Mouse (Mus musculus) CH12.LX (cell line): ENCODE results near the gene Haus2. TPM values are rescaled to one million over a fixed set of nuclear protein-coding genes. Genes with fewer than 3 reads are reported as not detected.
A peak's percentile ranks its signal among the peaks of the same experiment; 100 is the strongest.

ENCODE experiments used
- DNase-seq: peaks from one replicate; pipeline ENCODE4 v3.0.0-alpha.2; 2013; ENCODE audit errors: extremely low read depth
- H3K27ac ChIP-seq: 2 replicates; pipeline ENCODE4 v1.5.1; 2012; ENCODE audit warnings: low read depth, mild to moderate bottlenecking, control low read depth, moderate library complexity; ENCODE audit not compliant: insufficient read depth
- H3K27me3 ChIP-seq: replicated peaks from 2 replicates; pipeline ENCODE3; 2012; ENCODE audit warnings: inconsistent platforms
- H3K36me3 ChIP-seq, 2 experiments: replicated peaks in 1 of 2; 2 replicates each; pipeline versions ENCODE3 to v1.6.1; 2012; ENCODE audit warnings: inconsistent platforms in 1 of 2, low read length in 1 of 2, mild to moderate bottlenecking in 1 of 2, mixed read lengths in 1 of 2, moderate library complexity in 1 of 2; ENCODE audit not compliant: control insufficient read depth in 1 of 2, insufficient read depth in 1 of 2
- H3K4me1 ChIP-seq, 2 experiments: 2 replicates each; pipeline ENCODE4 v1.6.1; 2012; ENCODE audit warnings: inconsistent platforms in 1 of 2, moderate library complexity in 1 of 2; ENCODE audit not compliant: insufficient read depth in 2 of 2, control insufficient read depth in 1 of 2
- H3K4me2 ChIP-seq: 2 replicates; pipeline ENCODE4 v1.6.1; 2012; ENCODE audit warnings: low read depth, mild to moderate bottlenecking, control low read depth; ENCODE audit not compliant: poor library complexity, insufficient read depth, severe bottlenecking
- H3K4me3 ChIP-seq, 3 experiments: fragments of 150-350 bp in 1 of 3; sonication (generic) in 1 of 3; replicated peaks in 1 of 3; 2 replicates each; pipeline versions ENCODE3 to v1.5.1; 2011 to 2012; ENCODE audit warnings: low read depth in 2 of 3, low read length in 2 of 3, mild to moderate bottlenecking in 2 of 3, moderate library complexity in 2 of 3, control low read depth in 1 of 3, improper control_type of control experiment in 1 of 3, inconsistent platforms in 1 of 3, mixed read lengths in 1 of 3; ENCODE audit not compliant: poor library complexity in 1 of 3
- H3K79me2 ChIP-seq: replicated peaks from 2 replicates; pipeline ENCODE4 v1.6.1; 2012; ENCODE audit warnings: mild to moderate bottlenecking, moderate library complexity; ENCODE audit not compliant: control insufficient read depth, poor library complexity, insufficient read depth, severe bottlenecking; ENCODE audit errors: extremely low read depth
- H3K9ac ChIP-seq: 2 replicates; pipeline ENCODE4 v1.6.1; 2012; ENCODE audit warnings: low read depth, mild to moderate bottlenecking, control low read depth, moderate library complexity; ENCODE audit not compliant: insufficient read depth
- H3K9me3 ChIP-seq: replicated peaks from 2 replicates; pipeline ENCODE3; 2012; ENCODE audit warnings: low read length, inconsistent platforms, mixed read lengths
- CHD1 ChIP-seq: IDR thresholded peaks from 2 replicates; pipeline ENCODE4 v1.6.1; 2012; ENCODE audit warnings: low read depth, low read length, improper control_type of control experiment, inconsistent platforms
- CHD2 ChIP-seq: IDR thresholded peaks from 2 replicates; pipeline ENCODE4 v1.6.1; 2011; ENCODE audit warnings: low read length, improper control_type of control experiment
- CTCF ChIP-seq, 2 experiments: IDR thresholded peaks in 1 of 2; conservative IDR thresholded peaks in 1 of 2; 2 replicates each; pipeline ENCODE4 v1.5.1; 2011 to 2012; ENCODE audit warnings: low read depth in 2 of 2, low read length in 2 of 2, improper control_type of control experiment in 1 of 2, inconsistent platforms in 1 of 2, mild to moderate bottlenecking in 1 of 2, moderate library complexity in 1 of 2
- ETS1 ChIP-seq: conservative IDR thresholded peaks from 2 replicates; pipeline ENCODE4 v1.6.1; 2012; ENCODE audit warnings: low read depth, mild to moderate bottlenecking, inconsistent platforms, low read length, improper control_type of control experiment, moderate library complexity
- GABPA ChIP-seq: IDR thresholded peaks from 2 replicates; pipeline ENCODE4 v1.6.1; 2012; ENCODE audit warnings: low read depth, low read length, improper control_type of control experiment, inconsistent platforms; ENCODE audit not compliant: insufficient replicate concordance
- JUN ChIP-seq: IDR thresholded peaks from 2 replicates; pipeline ENCODE4 v1.6.1; 2011; ENCODE audit warnings: low read depth, mild to moderate bottlenecking, low read length, improper control_type of control experiment, moderate library complexity; ENCODE audit not compliant: insufficient read depth
- KAT2A ChIP-seq: IDR thresholded peaks from 2 replicates; pipeline ENCODE4 v1.6.1; 2012; ENCODE audit warnings: low read length, improper control_type of control experiment, inconsistent platforms; ENCODE audit not compliant: insufficient replicate concordance
- MAFK ChIP-seq: IDR thresholded peaks from 2 replicates; pipeline ENCODE4 v1.6.1; 2011; ENCODE audit warnings: low read length, improper control_type of control experiment; ENCODE audit not compliant: insufficient replicate concordance
- MAX ChIP-seq: IDR thresholded peaks from 2 replicates; pipeline ENCODE4 v1.6.1; 2011; ENCODE audit warnings: low read length, improper control_type of control experiment
- MAZ ChIP-seq: IDR thresholded peaks from 2 replicates; pipeline ENCODE4 v1.6.1; 2012; ENCODE audit warnings: low read depth, mild to moderate bottlenecking, inconsistent platforms, low read length, improper control_type of control experiment, moderate library complexity
- NRF1 ChIP-seq: IDR thresholded peaks from 2 replicates; pipeline ENCODE4 v1.6.1; 2014; ENCODE audit warnings: low read depth, mild to moderate bottlenecking, inconsistent platforms, low read length, improper control_type of control experiment, moderate library complexity
- PAX5 ChIP-seq: IDR thresholded peaks from 2 replicates; pipeline ENCODE4 v1.6.1; 2012; ENCODE audit warnings: low read length, inconsistent platforms, mixed read lengths
- POLR2A ChIP-seq: IDR thresholded peaks from 2 replicates; pipeline ENCODE4 v1.6.1; 2011; ENCODE audit warnings: low read depth, mild to moderate bottlenecking, improper control_type of control experiment, low read length
- POLR2AphosphoS2 ChIP-seq: IDR thresholded peaks from 2 replicates; pipeline ENCODE4 v1.6.1; 2011; ENCODE audit warnings: low read depth, low read length, improper control_type of control experiment
- RAD21 ChIP-seq: IDR thresholded peaks from 2 replicates; pipeline ENCODE4 v1.6.1; 2011; ENCODE audit warnings: low read depth, mild to moderate bottlenecking, low read length, improper control_type of control experiment, moderate library complexity
- RCOR1 ChIP-seq: conservative IDR thresholded peaks from 2 replicates; pipeline ENCODE4 v1.6.1; 2012; ENCODE audit warnings: low read depth, mild to moderate bottlenecking, inconsistent platforms, low read length, improper control_type of control experiment
- SMC3 ChIP-seq: IDR thresholded peaks from 2 replicates; pipeline ENCODE4 v1.6.1; 2011; ENCODE audit warnings: low read depth, low read length, improper control_type of control experiment
- UBTF ChIP-seq: IDR thresholded peaks from 2 replicates; pipeline ENCODE4 v1.6.1; 2012; ENCODE audit warnings: low read depth, mild to moderate bottlenecking, inconsistent platforms, low read length, improper control_type of control experiment, moderate library complexity
- ZKSCAN1 ChIP-seq: IDR thresholded peaks from 2 replicates; pipeline ENCODE4 v1.6.1; 2012; ENCODE audit warnings: low read depth, inconsistent platforms, low read length, improper control_type of control experiment, borderline replicate concordance
- ZMIZ1 ChIP-seq: IDR thresholded peaks from 2 replicates; pipeline ENCODE4 v1.6.1; 2012; ENCODE audit warnings: low read depth, mild to moderate bottlenecking, inconsistent platforms, low read length, improper control_type of control experiment
- ZNF384 ChIP-seq: IDR thresholded peaks from 2 replicates; pipeline ENCODE4 v1.6.1; 2012; ENCODE audit warnings: low read depth, low read length, improper control_type of control experiment, inconsistent platforms
- dilution Hi-C: fragments of 300-500 bp; cut with MboI; formaldehyde crosslinking; loops from 2 replicates; pipeline ENCODE4 v1.14.3; 2020; ENCODE audit warnings: low sequenced_read_pairs; ENCODE audit not compliant: extremely low pct_unique_long_range_greater_than_20kb, extremely low pct_ligation_motif_present
- in situ Hi-C: fragments of 300-500 bp; cut with MboI; formaldehyde crosslinking; loops from 3 replicates; pipeline ENCODE4 v1.14.3; 2019; ENCODE audit warnings: low sequenced_read_pairs, low pct_ligation_motif_present, low pct_unique_long_range_greater_than_20kb, mixed read lengths
- polyA plus RNA-seq: library from polyadenylated mRNA; unstranded; fragments of >175 nt; gene quantifications from 2 replicates; pipeline ENCODE4 v1.2.1, GENCODE M21; 2012; ENCODE audit warnings: low read depth; ENCODE audit not compliant: insufficient read length
- total RNA-seq, 2 experiments: library from RNA; depleted of rRNA; stranded (reverse); fragments of 300-350 nt in 1 of 2; fragments of >200 nt in 1 of 2; gene quantifications; 2 replicates each; pipeline ENCODE4 v1.2.3; 2012 to 2014

Gene Haus2
- total and polyA plus RNA-seq, 3 experiments = 12.8 to 37.8 (median 18.2) TPM

GRCm38 (mm10) chr2:120667446-120667845 is 58.3 kb downstream of the Haus2 start:
- Histone ChIP-seq H3K27me3 (no peaks in the 10 kb centered on the region), H3K4me1 (peaks cover 2 to 18% of the 10 kb centered on the region in 2 experiments; a peak in 3 of 4 replicates), H3K4me3 (no peak overlapping the region), H3K9ac (no peak overlapping the region), H3K9me3 (no peaks in the 10 kb centered on the region), H3K27ac (no peak overlapping the region), H3K79me2 (no peaks in the 10 kb centered on the region), H3K4me2 (no peak overlapping the region), H3K36me3 (no peaks in the 10 kb centered on the region)
- no peak for DNase-seq
- dilution Hi-C loops = no loop called here
- TF ChIP-seq POLR2AphosphoS2 = no peak
- no peak for TF ChIP-seq MAFK
- TF ChIP-seq RCOR1 = no peak
- no peak for TF ChIP-seq CHD2
- no peak for TF ChIP-seq GABPA
- no peak for TF ChIP-seq ETS1
- no peak for TF ChIP-seq ZNF384
- TF ChIP-seq ZMIZ1 = no peak
- TF ChIP-seq CTCF (conservative IDR thresholded peaks at IDR 0.05 in 1 of 2, IDR thresholded peaks at IDR 0.05 in 1 of 2; ENCODE audit: low read depth in 2 of 2, low read length in 2 of 2) = no peak
- no peak for TF ChIP-seq UBTF
- no peak for TF ChIP-seq KAT2A
- no peak for TF ChIP-seq NRF1
- TF ChIP-seq ZKSCAN1 = no peak
- TF ChIP-seq CHD1 = no peak
- no peak for TF ChIP-seq MAZ
- TF ChIP-seq POLR2A = no peak
- in situ Hi-C loops = loop anchor here (10.0 kb wide), 1 partner anchor 183 kb away; no protein-coding TSS in a partner anchor

GRCm38 (mm10) chr2:120670253-120670652 is 61.1 kb downstream of the Haus2 start:
- TF ChIP-seq SMC3 (peak; percentile 55), POLR2AphosphoS2 (no peak), JUN (no peak), CTCF (conservative IDR thresholded peaks at IDR 0.05 in 1 of 2, IDR thresholded peaks at IDR 0.05 in 1 of 2; ENCODE audit: low read depth in 2 of 2, low read length in 2 of 2) (peak in 1 of 2 experiments; percentile 59; a peak in 2 of 4 replicates), ZMIZ1 (no peak), MAX (no peak), PAX5 (no peak), ETS1 (no peak), RAD21 (peak; percentile 64)
- H3K9ac ChIP-seq = no peak overlapping the region
- dilution Hi-C loops (no loop called here), in situ Hi-C loops (no loop called here)
- no peaks in the 10 kb centered on the region for H3K27me3 ChIP-seq
- peaks cover 5 to 10% of the 10 kb centered on the region in 2 experiments; a peak in 3 of 4 replicates for H3K4me1 ChIP-seq
- H3K36me3 ChIP-seq = no peaks in the 10 kb centered on the region
- H3K9me3 ChIP-seq = no peaks in the 10 kb centered on the region
- H3K4me2 ChIP-seq = no peak overlapping the region
- H3K27ac ChIP-seq = no peak overlapping the region
- no peaks in the 10 kb centered on the region for H3K79me2 ChIP-seq
- H3K4me3 ChIP-seq = no peak overlapping the region
- DNase-seq = no peak

Other genes with a start within 250 kb of the Haus2 start
- 6.7 and 9.6 TPM in 2 replicates for gene Ganc, start 205.5 kb upstream of the Haus2 start, total RNA-seq (2012; rRNA removed)
- 9.5 and 10.1 TPM in 2 replicates for gene Ganc, start 205.5 kb upstream of the Haus2 start, total RNA-seq (2014; rRNA removed)
- gene Ganc, start 205.5 kb upstream of the Haus2 start, polyA plus RNA-seq = 7.0 and 10.8 TPM in 2 replicates
- 26.0 and 27.3 TPM in 2 replicates for gene Tmem87a, start 205.3 kb upstream of the Haus2 start, total RNA-seq (2012; rRNA removed)
- gene Tmem87a, start 205.3 kb upstream of the Haus2 start, total RNA-seq (2014; rRNA removed) = 43.5 and 48.9 TPM in 2 replicates
- 28.5 and 30.5 TPM in 2 replicates for gene Tmem87a, start 205.3 kb upstream of the Haus2 start, polyA plus RNA-seq
- 2.0 and 3.2 TPM in 2 replicates for gene Capn3, start 153.4 kb upstream of the Haus2 start, total RNA-seq (2012; rRNA removed)
- 7.2 and 8.0 TPM in 2 replicates for gene Capn3, start 153.4 kb upstream of the Haus2 start, total RNA-seq (2014; rRNA removed)
- 5.5 and 7.4 TPM in 2 replicates for gene Capn3, start 153.4 kb upstream of the Haus2 start, polyA plus RNA-seq
- 89.4 and 93.8 TPM in 2 replicates for gene Zfp106, start 45.5 kb upstream of the Haus2 start, total RNA-seq (2012; rRNA removed)
- 113 and 130 TPM in 2 replicates for gene Zfp106, start 45.5 kb upstream of the Haus2 start, total RNA-seq (2014; rRNA removed)
- 183 and 203 TPM in 2 replicates for gene Zfp106, start 45.5 kb upstream of the Haus2 start, polyA plus RNA-seq
- 15.9 and 20.5 TPM in 2 replicates for gene Snap23, start 41.7 kb upstream of the Haus2 start, total RNA-seq (2012; rRNA removed)
- gene Snap23, start 41.7 kb upstream of the Haus2 start, total RNA-seq (2014; rRNA removed) = 23.0 and 25.3 TPM in 2 replicates
- gene Snap23, start 41.7 kb upstream of the Haus2 start, polyA plus RNA-seq = 35.8 and 44.5 TPM in 2 replicates
- gene Lrrc57, start 137 bp downstream of the Haus2 start, total RNA-seq (2012; rRNA removed) = 8.9 and 9.1 TPM in 2 replicates
- gene Lrrc57, start 137 bp downstream of the Haus2 start, total RNA-seq (2014; rRNA removed) = 15.6 and 18.8 TPM in 2 replicates
- 10.3 and 10.5 TPM in 2 replicates for gene Lrrc57, start 137 bp downstream of the Haus2 start, polyA plus RNA-seq
- 0.67 and 0.81 TPM in 2 replicates for gene Stard9, start 19.7 kb downstream of the Haus2 start, total RNA-seq (2012; rRNA removed)
- 0.16 and 0.23 TPM in 2 replicates for gene Stard9, start 19.7 kb downstream of the Haus2 start, total RNA-seq (2014; rRNA removed)
- 0.76 and 1.1 TPM in 2 replicates for gene Stard9, start 19.7 kb downstream of the Haus2 start, polyA plus RNA-seq
- 10.1 and 12.9 TPM in 2 replicates for gene Cdan1, start 240.7 kb downstream of the Haus2 start, total RNA-seq (2012; rRNA removed)
- 5.8 and 7.8 TPM in 2 replicates for gene Cdan1, start 240.7 kb downstream of the Haus2 start, total RNA-seq (2014; rRNA removed)
- gene Cdan1, start 240.7 kb downstream of the Haus2 start, polyA plus RNA-seq = 13.8 and 14.8 TPM in 2 replicates
- gene Ttbk2, start 241.2 kb downstream of the Haus2 start, total RNA-seq (2012; rRNA removed) = 0.71 and 0.76 TPM in 2 replicates
- 1.1 and 1.4 TPM in 2 replicates for gene Ttbk2, start 241.2 kb downstream of the Haus2 start, total RNA-seq (2014; rRNA removed)
- gene Ttbk2, start 241.2 kb downstream of the Haus2 start, polyA plus RNA-seq = 1.00 and 1.2 TPM in 2 replicates